Mouse (Mus musculus) midbrain, embryonic 14.5 days (tissue): ENCODE results near the gene Lrg1. TPM values are rescaled to one million over a fixed set of nuclear protein-coding genes. Genes with fewer than 3 reads are reported as not detected.

Experiments used
- polyA plus RNA-seq: library from polyadenylated mRNA; unstranded; fragments of >200 nt; fragmentation: Nextera tagmentation; extraction: Ambion mirVana; gene quantifications from 2 replicates; pipeline ENCODE4 v1.2.1, GENCODE M21; 2014

The Lrg1 gene
- polyA plus RNA-seq, 1 experiment from 2014 or later: 0.34 TPM

Other genes with a start within 250 kb of the Lrg1 start
- 14.2 and 15.3 TPM in 2 replicates for gene Zfp119a, start 243.1 kb downstream of the Lrg1 start, polyA plus RNA-seq
- gene Zfp959, start 229.9 kb downstream of the Lrg1 start, polyA plus RNA-seq: 17.8 and 18.8 TPM in 2 replicates
- 10.7 and 13.4 TPM in 2 replicates for gene Zfp119b, start 172.5 kb downstream of the Lrg1 start, polyA plus RNA-seq
- 6.6 and 9.6 TPM in 2 replicates for gene Ebi3, start 169.4 kb downstream of the Lrg1 start, polyA plus RNA-seq
- gene Yju2, start 162.9 kb downstream of the Lrg1 start, polyA plus RNA-seq: 20.0 and 21.4 TPM in 2 replicates
- 178 and 209 TPM in 2 replicates for gene Shd, start 151.5 kb downstream of the Lrg1 start, polyA plus RNA-seq
- 141 and 188 TPM in 2 replicates for gene Fsd1, start 135.5 kb downstream of the Lrg1 start, polyA plus RNA-seq
- gene Stap2, start 116.4 kb downstream of the Lrg1 start, polyA plus RNA-seq: 5.1 and 5.5 TPM in 2 replicates
- gene Mpnd, start 116.3 kb downstream of the Lrg1 start, polyA plus RNA-seq: 164 and 169 TPM in 2 replicates
- gene Sh3gl1, start 85.4 kb downstream of the Lrg1 start, polyA plus RNA-seq: 96.2 and 96.3 TPM in 2 replicates
- gene Chaf1a, start 81.6 kb downstream of the Lrg1 start, polyA plus RNA-seq: 3.3 and 4.8 TPM in 2 replicates
- 74.9 and 79.5 TPM in 2 replicates for gene Ubxn6, start 47.0 kb downstream of the Lrg1 start, polyA plus RNA-seq
- gene Hdgfl2, start 42.4 kb downstream of the Lrg1 start, polyA plus RNA-seq: 106 and 113 TPM in 2 replicates
- 0.13 TPM in 2 replicates for gene Plin4, start 12.2 kb downstream of the Lrg1 start, polyA plus RNA-seq
- 0.55 and 1.0 TPM in 2 replicates for gene Plin5, start 4.4 kb downstream of the Lrg1 start, polyA plus RNA-seq
- 16.4 and 18.2 TPM in 2 replicates for gene Sema6b, start 18.3 kb upstream of the Lrg1 start, polyA plus RNA-seq
- 8.5 and 10.5 TPM in 2 replicates for gene Tnfaip8l1, start 40.5 kb upstream of the Lrg1 start, polyA plus RNA-seq
- 55.1 and 57.5 TPM in 2 replicates for gene Mydgf, start 61.9 kb upstream of the Lrg1 start, polyA plus RNA-seq
- 22.3 and 26.7 TPM in 2 replicates for gene Dpp9, start 96.9 kb upstream of the Lrg1 start, polyA plus RNA-seq
- 16.9 and 21.4 TPM in 2 replicates for gene Fem1a, start 134.8 kb upstream of the Lrg1 start, polyA plus RNA-seq
- 0.78 and 1.6 TPM in 2 replicates for gene Ticam1, start 154.8 kb upstream of the Lrg1 start, polyA plus RNA-seq
- gene Plin3, start 170.9 kb upstream of the Lrg1 start, polyA plus RNA-seq: 6.4 and 11.6 TPM in 2 replicates
- gene Arrdc5, start 178.3 kb upstream of the Lrg1 start, polyA plus RNA-seq: not detected in 2 replicates
- gene Uhrf1, start 181.3 kb upstream of the Lrg1 start, polyA plus RNA-seq: 11.3 and 21.5 TPM in 2 replicates
- gene Kdm4b, start 204.1 kb upstream of the Lrg1 start, polyA plus RNA-seq: 72.4 and 78.9 TPM in 2 replicates